Comparison of ENCODE assay signal across 12 mouse cellular contexts in genomic region chr15:97776919-97777318, GRCm38 (mm10). TPM values are rescaled to one million over a fixed set of nuclear protein-coding genes. Genes with fewer than 3 reads are reported as not detected.
DNase-seq lines count a peak whose midpoint lies in the region; ATAC-seq lines count a peak whose summit lies in the region.
"Had no signal": no experiment of that assay in that cellular context is flagged by ENCODE, and none has a peak within 500 bp of the region (broad histone marks: within the 10 kb centered on the region; RNA-seq: fewer than 3 reads in every experiment).

No protein-coding gene starts in this region.

- no peaks in the 10 kb centered on the region for H3K9me3 ChIP-seq in kidney, embryonic 14.5 days (ENCODE audit: control insufficient read depth, low read length)
- H3K9me3 ChIP-seq: embryonic facial prominence, embryonic 13.5 days; forebrain, embryonic 12.5 days; G1E; heart, embryonic 13.5 days; hindbrain, embryonic 15.5 days had no signal

- H3K4me2 ChIP-seq in kidney, embryonic 14.5 days (replicated peaks; ENCODE audit: low read depth, low read length) = no peak overlapping the region
- H3K4me2 ChIP-seq: embryonic facial prominence, embryonic 13.5 days; forebrain, embryonic 12.5 days; heart, embryonic 13.5 days; hindbrain, embryonic 15.5 days had no signal

- H3K4me3 ChIP-seq in kidney, embryonic 14.5 days (ENCODE audit: low read length) = no peak overlapping the region
- no peak overlapping the region for H3K4me3 ChIP-seq in brown adipose tissue, adult 24 weeks (ENCODE audit: insufficient read depth, low read depth, low read length)
- H3K4me3 ChIP-seq: embryonic facial prominence, embryonic 13.5 days; forebrain, embryonic 12.5 days; heart, embryonic 13.5 days; hindbrain, embryonic 15.5 days had no signal

- H3K36me3 ChIP-seq in kidney, embryonic 14.5 days (ENCODE audit: control insufficient read depth, insufficient read depth, low read length) = no peaks in the 10 kb centered on the region
- H3K36me3 ChIP-seq: embryonic facial prominence, embryonic 13.5 days; forebrain, embryonic 12.5 days; G1E; heart, embryonic 13.5 days; hindbrain, embryonic 15.5 days had no signal

- DNase-seq in kidney, adult 9 months = peak; percentile 80
- peak; percentile 48 for DNase-seq in kidney, postnatal 14 days
- DNase-seq in embryo, embryonic 11 days = no peak
- DNase-seq in lung, postnatal 14 days = no peak

- ATAC-seq in kidney, embryonic 14.5 days (ENCODE audit: low FRiP score, low TSS enrichment) = no peak
- ATAC-seq: forebrain, embryonic 16.5 days had no signal

- H3K27ac ChIP-seq in kidney, embryonic 14.5 days (ENCODE audit: low read depth, low read length) = no peak overlapping the region
- H3K27ac ChIP-seq in brown adipose tissue, adult 24 weeks (replicated peaks; ENCODE audit: low read depth, low read length) = peak overlapping the region; percentile 42
- H3K27ac ChIP-seq: embryonic facial prominence, embryonic 13.5 days; forebrain, embryonic 12.5 days; heart, embryonic 13.5 days; hindbrain, embryonic 15.5 days had no signal

- WGBS in kidney, embryonic 14.5 days = 69% methylated on average over 6 of the region's 6 CpGs

- no peak overlapping the region for H3K9ac ChIP-seq in kidney, embryonic 14.5 days (ENCODE audit: low read depth, low read length)
- H3K9ac ChIP-seq: embryonic facial prominence, embryonic 13.5 days; forebrain, embryonic 12.5 days; heart, embryonic 13.5 days; hindbrain, embryonic 15.5 days had no signal

- peaks cover 56% of the 10 kb centered on the region for H3K4me1 ChIP-seq in kidney, embryonic 14.5 days (ENCODE audit: control insufficient read depth, insufficient read depth, low read length)
- H3K4me1 ChIP-seq in brown adipose tissue, adult 24 weeks (ENCODE audit: control insufficient read depth, insufficient read depth, insufficient read length, low read length) = peaks cover 35% of the 10 kb centered on the region

- no peaks in the 10 kb centered on the region for H3K27me3 ChIP-seq in kidney, embryonic 14.5 days (ENCODE audit: control insufficient read depth, insufficient read depth, low read length)
- H3K27me3 ChIP-seq: embryonic facial prominence, embryonic 13.5 days; heart, embryonic 13.5 days; hindbrain, embryonic 15.5 days had no signal

RNA-seq across cellular contexts. Expression of gene Slc48a1, which starts 1.4 kb away (rescaled TPM):
- 34.4 and 36.1 TPM in 2 replicates for polyA plus RNA-seq in kidney, embryonic 14.5 days (2014; fragmentation: Nextera tagmentation; extraction: Ambion mirVana)
- polyA plus RNA-seq in brown adipose tissue, adult 24 weeks (2012; ENCODE audit: insufficient read depth, insufficient read length, missing spikeins) = 70.5 and 79.9 TPM in 2 replicates

RNA-seq across cellular contexts. Expression of gene Rapgef3, which starts 9.1 kb away (rescaled TPM):
- polyA plus RNA-seq in kidney, embryonic 14.5 days (2014; fragmentation: Nextera tagmentation; extraction: Ambion mirVana) = 11.9 and 15.7 TPM in 2 replicates
- polyA plus RNA-seq in brown adipose tissue, adult 24 weeks (2012; ENCODE audit: insufficient read depth, insufficient read length, missing spikeins) = 6.1 and 6.6 TPM in 2 replicates

RNA-seq across cellular contexts. Expression of gene Endou, which starts 45.8 kb away (rescaled TPM):
- polyA plus RNA-seq in kidney, embryonic 14.5 days (2014; fragmentation: Nextera tagmentation; extraction: Ambion mirVana) = 0.20 and 0.34 TPM in 2 replicates
- polyA plus RNA-seq in brown adipose tissue, adult 24 weeks (2012; ENCODE audit: insufficient read depth, insufficient read length, missing spikeins) = 0.63 and 2.0 TPM in 2 replicates
- polyA plus RNA-seq: G1E had no signal

Comparison
In these comparisons a context has a peak if more than half of its experiments do, and no peak if none do; other contexts are left out.
1. DNase-seq: peak in kidney, adult 9 months (single experiment) and kidney, postnatal 14 days (single experiment); none in embryo, embryonic 11 days (single experiment) and lung, postnatal 14 days (single experiment).